Mouse (Mus musculus): ENCODE results near the gene Sik1.
A peak's percentile ranks its signal among the peaks of the same experiment; 100 is the strongest.

Gene Sik1

DNA sequence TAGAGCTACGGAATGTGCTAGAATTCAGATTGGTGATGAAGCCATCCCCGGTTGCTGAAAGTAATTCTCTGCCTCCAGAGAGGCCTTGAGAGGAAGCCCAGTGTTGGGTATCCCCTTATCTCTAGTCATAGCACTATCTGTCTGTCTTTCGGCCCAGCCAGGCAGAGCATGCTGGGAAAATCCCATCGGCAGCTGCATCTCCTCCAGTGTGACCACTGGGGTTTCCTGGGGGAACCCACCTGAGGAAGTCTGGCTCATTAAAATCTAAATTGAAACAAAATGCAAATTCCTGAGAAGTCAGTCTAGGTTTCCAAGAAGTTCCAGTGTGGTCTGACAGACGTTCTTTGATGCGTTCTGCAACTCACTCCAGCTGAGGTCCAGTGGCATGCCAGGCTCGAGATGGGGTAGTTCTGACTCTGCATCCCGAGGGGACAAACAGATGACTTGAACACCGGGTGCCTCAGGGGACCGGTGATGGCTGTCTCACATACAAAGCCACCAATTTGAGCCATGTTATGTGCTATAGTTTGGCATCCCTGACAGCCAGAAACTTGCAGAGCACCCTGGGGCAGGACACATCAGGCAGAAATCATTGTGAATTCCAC lies 19.8 kb upstream of the Sik1 start:
- DNase-seq, result no peak

DNA sequence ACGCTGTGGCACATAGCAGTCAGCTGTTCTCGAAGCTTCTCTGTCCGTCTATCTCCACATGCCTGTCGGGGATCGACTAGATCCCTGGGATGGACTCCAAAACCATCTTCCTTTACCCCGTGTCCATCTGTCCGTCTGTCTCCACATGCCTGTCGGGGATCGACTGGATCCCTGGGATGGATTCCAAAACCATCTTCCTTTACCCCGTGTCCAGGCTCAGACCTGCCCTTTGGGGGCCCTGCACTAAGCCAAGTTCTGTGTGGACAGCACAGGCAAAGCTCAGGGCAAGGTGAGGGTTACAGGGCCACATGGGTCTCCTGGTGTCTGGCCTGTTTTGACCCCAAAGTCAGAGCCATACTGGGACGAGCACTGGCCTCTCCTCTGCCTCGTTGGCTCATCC lies 19.1 kb upstream of the Sik1 start:
- no peak for DNase-seq

DNA sequence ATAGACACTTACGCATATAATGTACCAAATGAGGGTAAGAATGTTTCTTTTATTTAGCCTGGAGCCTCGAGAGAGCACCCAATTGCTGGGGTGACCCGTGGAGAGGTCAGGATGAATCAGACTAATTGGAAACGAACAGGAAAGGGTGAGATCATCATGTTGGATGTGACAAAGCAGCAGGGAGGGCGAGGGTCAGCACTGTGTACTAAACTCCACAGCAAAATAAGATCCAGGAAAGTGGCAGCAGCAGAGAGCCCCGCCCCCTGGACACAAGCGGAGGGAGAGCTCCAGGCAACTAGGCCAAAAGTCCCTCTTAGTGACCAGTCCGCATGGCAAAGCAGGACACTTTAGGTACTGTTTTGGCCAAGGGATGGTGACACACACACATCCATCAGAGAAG lies 18.4 kb upstream of the Sik1 start:
- DNase-seq, result peak; percentile 58

- DNase-seq, result no peak
Measured at GRCm38 (mm10) chr17:31873185-31873870, 17.7 kb upstream of the Sik1 start.

DNA sequence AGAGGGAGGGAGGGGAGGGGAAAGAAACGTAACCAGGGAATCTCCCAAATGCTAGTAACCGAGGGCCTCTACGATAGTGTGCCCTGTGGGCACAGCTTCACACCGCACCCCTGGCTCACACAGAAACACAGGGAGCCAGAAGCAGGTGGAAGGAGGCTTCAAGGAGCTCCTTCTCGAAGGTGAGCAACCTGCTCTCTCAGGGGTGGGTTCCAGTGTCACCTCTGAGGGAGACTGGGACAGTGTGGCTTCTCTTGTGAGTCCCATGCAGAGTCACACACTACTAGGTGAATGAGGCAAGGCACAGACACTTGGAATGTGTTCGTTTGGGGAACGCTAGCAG lies 17.2 kb upstream of the Sik1 start:
- no peak for DNase-seq

GRCm38 (mm10) chr17:31871968-31872825 lies 16.6 kb upstream of the Sik1 start:
- no peak for DNase-seq

GRCm38 (mm10) chr17:31870931-31871421 lies 15.4 kb upstream of the Sik1 start:
- no peak for DNase-seq

DNA sequence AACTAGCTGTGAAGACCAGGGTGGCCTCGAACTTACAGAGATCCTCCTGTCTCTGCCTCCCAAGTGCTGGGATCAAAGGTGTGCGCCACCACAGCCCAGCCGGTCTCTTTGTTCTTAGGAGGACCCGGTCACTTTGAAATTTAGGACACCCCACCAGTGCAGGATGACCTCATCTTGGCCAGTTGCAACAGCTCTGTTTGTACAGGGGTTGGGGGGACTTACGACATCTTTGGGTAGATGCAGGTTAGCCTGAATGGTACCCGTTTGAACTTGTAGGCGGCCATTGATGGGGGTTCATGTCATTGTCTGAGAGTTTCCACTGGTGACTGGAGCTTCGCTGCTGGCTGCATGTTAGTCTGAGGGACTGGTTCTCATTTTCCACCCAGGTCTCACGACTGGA lies 14.8 kb upstream of the Sik1 start:
- DNase-seq, result no peak

- no peak for DNase-seq
Measured at GRCm38 (mm10) chr17:31868076-31868475, 12.5 kb upstream of the Sik1 start.

DNA sequence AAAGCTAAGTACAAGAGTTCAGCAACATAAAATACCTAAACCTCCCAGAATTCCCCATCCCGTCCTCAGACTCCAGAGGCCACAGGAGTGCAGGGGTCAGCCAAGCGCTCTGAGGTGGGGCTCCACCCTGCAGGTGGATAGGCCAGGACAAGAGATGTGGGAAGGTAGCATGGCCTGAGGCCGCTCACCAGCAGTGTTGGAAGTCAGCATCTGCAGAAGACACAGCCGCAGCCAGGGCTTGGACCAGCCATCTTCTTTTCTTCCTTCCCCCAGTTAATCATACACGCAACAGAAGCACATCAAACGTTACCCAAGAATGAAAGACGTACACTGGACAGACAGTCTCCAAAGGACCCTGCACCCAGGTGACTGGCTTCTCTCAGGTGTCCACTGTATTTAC lies 11.5 kb upstream of the Sik1 start:
- no peak for DNase-seq

GRCm38 (mm10) chr17:31865636-31866035 lies 10.0 kb upstream of the Sik1 start:
- DNase-seq, result no peak

DNA sequence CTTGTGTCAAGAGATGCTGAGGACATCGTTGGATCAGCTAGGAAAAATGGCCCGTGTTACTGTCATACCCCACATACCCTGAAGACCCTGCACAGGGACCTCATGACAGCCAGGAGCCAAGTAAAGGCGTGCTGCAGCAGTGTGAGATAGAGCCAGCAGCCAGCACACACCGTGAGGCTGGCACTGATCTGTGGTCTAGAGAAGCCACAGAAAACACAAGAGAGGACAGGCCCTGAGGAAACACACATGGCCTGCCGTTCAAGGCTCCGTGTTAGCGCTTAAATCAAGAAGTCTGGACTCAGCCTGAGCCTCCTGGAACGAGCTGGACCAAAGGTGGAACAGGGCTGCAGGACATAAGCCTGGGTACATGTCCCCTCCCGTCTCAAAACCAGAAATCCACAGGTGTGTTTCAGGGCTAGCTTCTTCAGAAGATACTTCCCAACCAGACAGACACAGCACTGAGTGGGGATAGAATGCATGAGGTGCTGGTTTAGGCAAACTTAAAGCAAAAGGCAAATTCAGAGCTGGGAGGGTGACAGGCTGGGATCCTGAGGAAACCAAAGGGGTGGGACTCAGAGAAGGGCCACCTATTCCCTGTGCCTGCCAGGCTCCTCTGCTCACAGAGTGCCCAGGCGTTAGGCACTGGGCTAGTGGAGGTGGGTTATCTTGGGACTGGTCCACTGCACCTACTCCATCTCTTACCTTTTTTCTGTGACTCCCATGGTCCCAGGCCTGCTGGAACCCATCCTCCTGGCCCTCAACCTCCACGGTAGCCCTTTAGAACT lies 9.3 kb upstream of the Sik1 start:
- DNase-seq, result no peak

GRCm38 (mm10) chr17:31863151-31863815 lies 7.7 kb upstream of the Sik1 start:
- DNase-seq, result no peak

DNA sequence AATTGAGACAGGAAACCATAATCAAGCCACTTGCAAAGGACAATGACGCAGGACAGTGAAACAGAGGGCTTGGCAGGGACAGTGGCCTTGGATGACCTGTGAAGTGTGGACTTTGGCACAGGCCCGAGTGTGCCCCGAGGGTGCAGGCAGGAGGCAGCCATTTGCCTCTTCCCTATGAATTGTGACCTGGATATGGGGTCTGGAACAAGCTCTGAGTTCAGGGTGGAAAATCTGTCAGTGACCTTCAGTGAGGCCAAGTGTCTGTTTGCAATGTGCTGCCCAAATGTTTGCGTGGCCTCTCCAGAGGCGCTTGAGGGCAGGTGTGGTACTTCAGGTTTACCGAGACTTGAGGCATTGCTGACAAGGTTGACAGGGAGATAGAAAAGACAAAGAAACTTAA lies 6.5 kb upstream of the Sik1 start:
- peak; percentile 65 for DNase-seq

GRCm38 (mm10) chr17:31861661-31862060 lies 6.1 kb upstream of the Sik1 start:
- no peak for DNase-seq

GRCm38 (mm10) chr17:31860856-31861255 lies 5.3 kb upstream of the Sik1 start:
- DNase-seq, result no peak

DNA sequence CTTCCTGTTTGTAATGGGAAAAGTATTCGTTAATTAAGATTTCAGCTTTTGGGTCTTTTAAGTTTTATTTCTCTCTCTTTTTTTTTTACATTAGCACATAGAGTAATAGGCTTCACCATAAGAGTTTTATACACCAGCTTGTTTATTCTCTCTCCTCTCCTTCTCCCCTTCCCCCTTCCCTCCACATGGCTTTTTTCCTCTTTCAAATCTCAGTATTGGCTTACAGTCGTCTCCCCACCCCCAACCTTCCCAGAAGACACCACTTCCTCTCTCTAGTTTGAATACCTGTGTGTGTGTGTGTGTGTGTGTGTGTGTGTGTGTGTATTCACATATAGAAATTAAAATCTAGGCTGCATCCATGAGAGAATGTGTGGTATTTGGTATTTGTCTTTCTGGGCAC lies 3.8 kb upstream of the Sik1 start:
- DNase-seq, result no peak

DNA sequence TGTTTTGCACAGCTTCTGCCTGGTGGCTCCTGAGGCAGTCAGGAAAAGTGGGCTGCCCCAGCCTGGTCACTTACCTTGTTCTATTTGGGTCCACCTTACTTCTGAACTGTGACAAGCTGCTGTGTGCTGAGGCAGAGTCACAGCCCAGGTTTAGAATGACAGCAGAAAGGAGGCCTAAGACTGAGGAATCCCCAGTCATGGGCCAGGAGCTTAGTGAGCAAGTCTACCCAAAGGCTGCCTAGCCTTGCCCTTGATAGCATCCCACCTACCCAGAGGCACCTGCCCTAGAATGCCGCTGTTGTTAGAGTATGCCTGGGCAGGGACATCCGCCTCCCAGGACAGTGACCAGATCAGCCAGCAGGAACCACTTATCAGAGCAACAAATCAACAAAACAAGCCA lies 3.2 kb upstream of the Sik1 start:
- no peak for DNase-seq

GRCm38 (mm10) chr17:31857903-31858426 lies 2.4 kb upstream of the Sik1 start:
- DNase-seq, result no peak

- peak; percentile 17 for DNase-seq
Measured at GRCm38 (mm10) chr17:31857251-31857650, 1.6 kb upstream of the Sik1 start.

GRCm38 (mm10) chr17:31856519-31857160 lies 1.0 kb upstream of the Sik1 start:
- peak; percentile 89 for DNase-seq

All from kidney, adult 11 months (tissue).